Mouse (Mus musculus): ENCODE measurements around the gene Olfr1270.
"Not testable (repeated sequence)": the region's sequence is repeated elsewhere in the genome, so short reads cannot be mapped to it uniquely, and the experiment has no call there.

Gene Olfr1270

GRCm38 (mm10) chr2:90152991-90153390, at the start of gene Olfr1270:
Olfr1270 (minus strand) TSS chr2:90153091.
- Histone ChIP-seq H3K4me3 (replicated peaks; ENCODE audit: low read length) (no peak within 1 kb of the TSS), H3K9me3 (ENCODE audit: low read length) (peaks cover 14% of the 10 kb centered on the region), H3K4me1 (replicated peaks; ENCODE audit: low read depth, low read length) (no peaks in the 10 kb centered on the region), H3K36me3 (ENCODE audit: insufficient read depth, low read length) (no peaks in the 10 kb centered on the region), H3K27me3 (ENCODE audit: insufficient read depth, low read length) (no peaks in the 10 kb centered on the region)
- TF ChIP-seq POU5F1 (IDR thresholded peaks at IDR 0.05; ENCODE audit: borderline replicate concordance, low read length) (no peak), NANOG (IDR thresholded peaks at IDR 0.05; ENCODE audit: borderline replicate concordance, low read length) (no peak)

- H3K27me3 ChIP-seq (ENCODE audit: insufficient read depth, low read length); H3K4me1 ChIP-seq (replicated peaks; ENCODE audit: low read depth, low read length); H3K9me3 ChIP-seq (ENCODE audit: low read length); H3K4me3 ChIP-seq (replicated peaks; ENCODE audit: low read length); H3K36me3 ChIP-seq (ENCODE audit: insufficient read depth, low read length): not testable (repeated sequence)
Observed at GRCm38 (mm10) chr2:90199606-90200005, 46.7 kb upstream of the Olfr1270 start.

DNA sequence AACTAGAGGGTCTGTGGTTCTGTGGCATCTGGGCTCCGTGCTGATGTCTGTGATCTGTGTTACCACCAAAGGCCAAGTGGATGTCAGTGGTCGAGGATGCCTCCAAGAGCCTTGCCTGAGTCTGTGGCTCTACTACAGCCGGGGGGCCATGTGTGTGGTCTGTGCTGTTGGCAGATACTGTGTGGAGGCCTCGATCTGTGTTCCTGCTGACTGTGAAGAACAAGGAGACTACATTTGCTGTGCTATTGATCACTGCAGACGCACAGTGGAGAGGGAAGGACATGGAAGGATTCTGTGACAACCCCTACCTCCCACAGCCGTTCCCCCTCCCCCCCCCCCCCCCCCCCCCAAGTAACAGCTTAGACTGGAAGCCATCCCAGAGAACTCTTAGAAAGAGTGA, 42.4 kb upstream of the Olfr1270 start:
- not testable (repeated sequence) for H3K9me3 ChIP-seq (ENCODE audit: low read length); H3K4me1 ChIP-seq (replicated peaks; ENCODE audit: low read depth, low read length); H3K4me3 ChIP-seq (replicated peaks; ENCODE audit: low read length); H3K36me3 ChIP-seq (ENCODE audit: insufficient read depth, low read length); H3K27me3 ChIP-seq (ENCODE audit: insufficient read depth, low read length)

GRCm38 (mm10) chr2:90194750-90195149, 41.9 kb upstream of the Olfr1270 start:
- not testable (repeated sequence) for H3K9me3 ChIP-seq (ENCODE audit: low read length); H3K27me3 ChIP-seq (ENCODE audit: insufficient read depth, low read length); H3K4me1 ChIP-seq (replicated peaks; ENCODE audit: low read depth, low read length); H3K36me3 ChIP-seq (ENCODE audit: insufficient read depth, low read length); H3K4me3 ChIP-seq (replicated peaks; ENCODE audit: low read length)

- H3K9me3 ChIP-seq (ENCODE audit: low read length); H3K4me1 ChIP-seq (replicated peaks; ENCODE audit: low read depth, low read length); H3K4me3 ChIP-seq (replicated peaks; ENCODE audit: low read length); H3K36me3 ChIP-seq (ENCODE audit: insufficient read depth, low read length); H3K27me3 ChIP-seq (ENCODE audit: insufficient read depth, low read length): not testable (repeated sequence)
Observed at GRCm38 (mm10) chr2:90187082-90187481, 34.2 kb upstream of the Olfr1270 start.

GRCm38 (mm10) chr2:90186082-90186481, 33.2 kb upstream of the Olfr1270 start:
- not testable (repeated sequence) for H3K27me3 ChIP-seq (ENCODE audit: insufficient read depth, low read length); H3K4me1 ChIP-seq (replicated peaks; ENCODE audit: low read depth, low read length); H3K4me3 ChIP-seq (replicated peaks; ENCODE audit: low read length); H3K36me3 ChIP-seq (ENCODE audit: insufficient read depth, low read length); H3K9me3 ChIP-seq (ENCODE audit: low read length)

GRCm38 (mm10) chr2:90153916-90154315, 1.0 kb upstream of the Olfr1270 start:
- Histone ChIP-seq H3K9me3 (ENCODE audit: low read length) (peaks cover 14% of the 10 kb centered on the region), H3K4me1 (replicated peaks; ENCODE audit: low read depth, low read length) (no peaks in the 10 kb centered on the region), H3K4me3 (replicated peaks; ENCODE audit: low read length) (no peak overlapping the region), H3K36me3 (ENCODE audit: insufficient read depth, low read length) (no peaks in the 10 kb centered on the region), H3K27me3 (ENCODE audit: insufficient read depth, low read length) (no peaks in the 10 kb centered on the region)
- no peak for TF ChIP-seq CTCF (conservative IDR thresholded peaks at IDR 0.05; ENCODE audit: low read length)
- no peak for TF ChIP-seq NANOG (IDR thresholded peaks at IDR 0.05; ENCODE audit: borderline replicate concordance, low read length)
- TF ChIP-seq POU5F1 (IDR thresholded peaks at IDR 0.05; ENCODE audit: borderline replicate concordance, low read length), result no peak

DNA sequence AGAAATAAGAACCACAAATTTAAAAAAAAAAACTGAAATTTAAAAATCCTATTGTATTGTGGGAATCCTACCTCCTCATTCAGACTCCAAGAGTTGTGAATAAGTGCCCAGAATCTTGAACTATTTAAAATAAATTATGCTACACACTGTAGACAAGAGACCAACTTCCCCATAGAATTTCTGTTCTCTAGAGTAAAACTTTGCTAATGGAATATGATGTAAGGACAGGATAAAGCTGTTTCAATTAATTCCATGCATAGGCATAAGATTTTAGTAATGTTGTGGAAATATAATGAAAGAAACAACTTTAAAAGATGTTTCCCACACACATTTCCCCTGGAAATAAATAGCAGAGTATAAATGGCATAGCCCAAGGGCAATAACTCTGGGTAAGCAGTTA, 10.7 kb downstream of the Olfr1270 start, which contains the start of gene Olfr32:
TSS of gene Olfr32 (minus strand) at position 101 of the 400 bp plus-strand sequence.
- Histone ChIP-seq H3K9me3 (ENCODE audit: low read length) (no peaks in the 10 kb centered on the region), H3K27me3 (ENCODE audit: insufficient read depth, low read length) (no peaks in the 10 kb centered on the region)
- TF ChIP-seq POU5F1 (IDR thresholded peaks at IDR 0.05; ENCODE audit: borderline replicate concordance, low read length), result no peak
- TF ChIP-seq NANOG (IDR thresholded peaks at IDR 0.05; ENCODE audit: borderline replicate concordance, low read length), result no peak
- TF ChIP-seq CTCF (conservative IDR thresholded peaks at IDR 0.05; ENCODE audit: low read length), result no peak

GRCm38 (mm10) chr2:90121312-90121711, 31.6 kb downstream of the Olfr1270 start, which contains the start of gene Olfr1269:
Olfr1269 (minus strand) TSS chr2:90121412.
- Histone ChIP-seq H3K4me3 (replicated peaks; ENCODE audit: low read length) (no peak within 1 kb of the TSS), H3K9me3 (ENCODE audit: low read length) (peaks cover 16% of the 10 kb centered on the region), H3K4me1 (replicated peaks; ENCODE audit: low read depth, low read length) (no peaks in the 10 kb centered on the region), H3K36me3 (ENCODE audit: insufficient read depth, low read length) (no peaks in the 10 kb centered on the region), H3K27me3 (ENCODE audit: insufficient read depth, low read length) (no peaks in the 10 kb centered on the region)
- TF ChIP-seq POU5F1 (IDR thresholded peaks at IDR 0.05; ENCODE audit: borderline replicate concordance, low read length), result no peak
- TF ChIP-seq CTCF (conservative IDR thresholded peaks at IDR 0.05; ENCODE audit: low read length), result no peak
- no peak for TF ChIP-seq NANOG (IDR thresholded peaks at IDR 0.05; ENCODE audit: borderline replicate concordance, low read length)

More for the DNA sequence above, 10.7 kb downstream of the Olfr1270 start, which contains the start of gene Olfr32:
- Histone ChIP-seq H3K36me3 (ENCODE audit: insufficient read depth, low read length) (no peaks in the 10 kb centered on the region), H3K4me1 (replicated peaks; ENCODE audit: low read depth, low read length) (no peaks in the 10 kb centered on the region), H3K4me3 (replicated peaks; ENCODE audit: low read length) (no peak within 1 kb of the TSS)

Measured in E14TG2a.4 (cell line).